In the genomic region with DNA sequence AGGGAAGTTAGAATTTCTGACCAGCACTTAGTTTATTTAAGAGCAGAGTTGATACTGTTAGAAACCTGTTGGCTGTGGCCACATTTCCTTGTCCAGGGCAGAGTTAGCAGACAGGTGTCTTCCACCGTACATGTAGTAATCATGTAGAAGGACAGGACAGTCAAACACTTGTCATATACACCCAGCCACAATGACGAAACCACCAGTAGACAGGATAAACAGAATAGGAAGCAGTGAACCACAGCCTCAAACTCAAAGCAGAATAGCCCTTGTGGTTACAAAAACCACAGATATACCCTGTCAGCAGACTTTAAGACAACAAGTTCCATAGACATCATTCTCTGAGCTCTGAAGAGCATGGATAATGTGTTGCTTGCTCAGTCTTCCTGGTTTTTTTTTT, we compare ENCODE assay signal across 20 mouse cellular contexts. TPM values are rescaled to one million over a fixed set of nuclear protein-coding genes. Genes with fewer than 3 reads are reported as not detected.
A peak's percentile ranks its signal among the peaks of the same experiment; 100 is the strongest.
DNase-seq lines count a peak whose midpoint lies in the region; ATAC-seq lines count a peak whose summit lies in the region.
"Had no signal": no experiment of that assay in that cellular context is flagged by ENCODE, and none has a peak within 500 bp of the region (broad histone marks: within the 10 kb centered on the region; RNA-seq: fewer than 3 reads in every experiment).

No protein-coding gene starts in this region.

- no peaks in the 10 kb centered on the region for H3K27me3 ChIP-seq in embryonic facial prominence, embryonic 14.5 days (replicated peaks; ENCODE audit: control insufficient read depth, insufficient read depth, low read length)
- H3K27me3 ChIP-seq in embryonic facial prominence, embryonic 10.5 days (replicated peaks; ENCODE audit: low read depth, poor library complexity, severe bottlenecking): no peaks in the 10 kb centered on the region
- H3K27me3 ChIP-seq: embryonic facial prominence, embryonic 15.5 days; forebrain, embryonic 12.5 days; kidney, embryonic 15.5 days; liver, embryonic 13.5 days had no signal

- WGBS in embryonic facial prominence, embryonic 14.5 days: 78% methylated on average over 2 of the region's 2 CpGs
- 92% methylated on average over 2 of the region's 2 CpGs for WGBS in embryonic facial prominence, embryonic 10.5 days

- H3K36me3 ChIP-seq in embryonic facial prominence, embryonic 14.5 days (ENCODE audit: control insufficient read depth, insufficient read depth, low read length): no peaks in the 10 kb centered on the region
- H3K36me3 ChIP-seq in embryonic facial prominence, embryonic 10.5 days (replicated peaks): no peaks in the 10 kb centered on the region
- H3K36me3 ChIP-seq: embryonic facial prominence, embryonic 15.5 days; forebrain, embryonic 12.5 days; kidney, embryonic 15.5 days; liver, embryonic 13.5 days had no signal

- H3K4me2 ChIP-seq in embryonic facial prominence, embryonic 14.5 days (ENCODE audit: low read depth, low read length): no peak overlapping the region
- H3K4me2 ChIP-seq: embryonic facial prominence, embryonic 15.5 days; forebrain, embryonic 12.5 days; kidney, embryonic 15.5 days; liver, embryonic 13.5 days had no signal

- no peak overlapping the region for H3K9ac ChIP-seq in embryonic facial prominence, embryonic 14.5 days (ENCODE audit: low read depth, low read length)
- H3K9ac ChIP-seq: embryonic facial prominence, embryonic 15.5 days; forebrain, embryonic 12.5 days; kidney, embryonic 15.5 days; liver, embryonic 13.5 days had no signal

- no peaks in the 10 kb centered on the region for H3K9me3 ChIP-seq in embryonic facial prominence, embryonic 14.5 days (ENCODE audit: control insufficient read depth, low read length)
- no peaks in the 10 kb centered on the region for H3K9me3 ChIP-seq in embryonic facial prominence, embryonic 10.5 days
- H3K9me3 ChIP-seq: embryonic facial prominence, embryonic 15.5 days; forebrain, embryonic 12.5 days; kidney, embryonic 15.5 days; liver, embryonic 13.5 days had no signal

- H3K4me3 ChIP-seq in embryonic facial prominence, embryonic 14.5 days (ENCODE audit: low read depth, low read length): no peak overlapping the region
- H3K4me3 ChIP-seq in embryonic facial prominence, embryonic 10.5 days: no peak overlapping the region
- H3K4me3 ChIP-seq: embryonic facial prominence, embryonic 15.5 days; forebrain, embryonic 12.5 days; kidney, embryonic 15.5 days; liver, embryonic 13.5 days had no signal

- no peak for ATAC-seq in embryonic facial prominence, embryonic 14.5 days (ENCODE audit: low read depth)
- ATAC-seq: hindbrain, postnatal 0 days had no signal

- intact Hi-C loops in gastrocnemius, postnatal 36 days (cut with DNase I): no loop called here

- peak; percentile 33 for DNase-seq in embryonic facial prominence, embryonic 14.5 days (ENCODE audit: low spot score)
- DNase-seq in embryonic facial prominence, embryonic 10.5 days (ENCODE audit: low spot score): no peak
- DNase-seq in MEL-GATA-1-ER (ENCODE audit: extremely low read depth, low read depth): peak; percentile 62
- DNase-seq in induced T-regulatory cell, adult 2 months (ENCODE audit: low read depth): peak; percentile 42
- peak; percentile 41 to 68 for DNase-seq in natural killer cell, adult 2 months (ENCODE audit: low spot score in 2 of 2)
- DNase-seq in thymus, postnatal 25 days: no peak
- no peak for DNase-seq in gastrocnemius, postnatal 4 days (ENCODE audit: low spot score in 2 of 2)
- DNase-seq in gastrocnemius, postnatal 36 days: no peak
- DNase-seq: adrenal gland, adult 8-10 months; B cell, adult 2 months; layer of hippocampus, adult 9-11 months; liver, embryonic 13.5 days; lung, postnatal 4 days had no signal

- no peak overlapping the region for H3K27ac ChIP-seq in embryonic facial prominence, embryonic 14.5 days (replicated peaks; ENCODE audit: low read depth, low read length)
- H3K27ac ChIP-seq in embryonic facial prominence, embryonic 10.5 days (replicated peaks): no peak overlapping the region
- H3K27ac ChIP-seq: embryonic facial prominence, embryonic 15.5 days; forebrain, embryonic 12.5 days; hindbrain, postnatal 0 days; kidney, embryonic 15.5 days; liver, embryonic 13.5 days had no signal

- H3K4me1 ChIP-seq in embryonic facial prominence, embryonic 14.5 days (ENCODE audit: control insufficient read depth, insufficient read depth, low read length): no peaks in the 10 kb centered on the region
- H3K4me1 ChIP-seq in embryonic facial prominence, embryonic 10.5 days: no peaks in the 10 kb centered on the region
- H3K4me1 ChIP-seq: embryonic facial prominence, embryonic 15.5 days; forebrain, embryonic 12.5 days; kidney, embryonic 15.5 days; liver, embryonic 13.5 days had no signal

RNA-seq across cellular contexts. Expression of gene Ccdc54, which starts 41.6 kb away (rescaled TPM):
- polyA plus RNA-seq in embryonic facial prominence, embryonic 14.5 days (2014; fragmentation: Nextera tagmentation; extraction: Ambion mirVana): not detected in 2 replicates
- polyA plus RNA-seq in embryonic facial prominence, embryonic 10.5 days (2016; fragmentation: Nextera tagmentation; extraction: Ambion mirVana): not detected in 2 replicates
- total RNA-seq in gastrocnemius, postnatal 4 days (2021): not detected
- not detected for total RNA-seq in gastrocnemius, postnatal 36 days (2021)
- total RNA-seq: adrenal gland, adult 8-10 months; heart, adult 18-20 months; hindbrain, postnatal 0 days; left cerebral cortex, postnatal 14 days had no signal
- polyA plus RNA-seq: embryonic facial prominence, embryonic 15.5 days; forebrain, embryonic 12.5 days; heart, postnatal 0 days; hindbrain, postnatal 0 days; kidney, embryonic 15.5 days; liver, embryonic 13.5 days had no signal

Comparison
In these comparisons a context has a peak if more than half of its experiments do, and no peak if none do; other contexts are left out.
1. DNase-seq: peak in embryonic facial prominence, embryonic 14.5 days (single experiment), MEL-GATA-1-ER (single experiment), induced T-regulatory cell, adult 2 months (single experiment) and natural killer cell, adult 2 months (2 of 2); none in embryonic facial prominence, embryonic 10.5 days (single experiment), thymus, postnatal 25 days (single experiment), gastrocnemius, postnatal 4 days (0 of 2) and gastrocnemius, postnatal 36 days (0 of 2).